Mouse (Mus musculus) adrenal gland, postnatal 4 days (tissue): ENCODE results near the gene Hist1h4m. TPM values are rescaled to one million over a fixed set of nuclear protein-coding genes. Genes with fewer than 3 reads are reported as not detected.
"Not testable (repeated sequence)": the region's sequence is repeated elsewhere in the genome, so short reads cannot be mapped to it uniquely, and the experiment has no call there.

ENCODE experiments used
- DNase-seq, 2 experiments: peaks; one replicate each; pipeline ENCODE4 v3.0.0; 2021 to 2022; ENCODE audit warnings: low spot score in 2 of 2, mixed read lengths in 2 of 2
- total RNA-seq, 2 experiments: library from RNA; stranded (reverse); gene quantifications; 2 replicates each; pipeline ENCODE4 v1.2.3; 2021

Gene Hist1h4m
- total RNA-seq, 2 experiments from 2014 or later, result 742 to 886 TPM

DNA sequence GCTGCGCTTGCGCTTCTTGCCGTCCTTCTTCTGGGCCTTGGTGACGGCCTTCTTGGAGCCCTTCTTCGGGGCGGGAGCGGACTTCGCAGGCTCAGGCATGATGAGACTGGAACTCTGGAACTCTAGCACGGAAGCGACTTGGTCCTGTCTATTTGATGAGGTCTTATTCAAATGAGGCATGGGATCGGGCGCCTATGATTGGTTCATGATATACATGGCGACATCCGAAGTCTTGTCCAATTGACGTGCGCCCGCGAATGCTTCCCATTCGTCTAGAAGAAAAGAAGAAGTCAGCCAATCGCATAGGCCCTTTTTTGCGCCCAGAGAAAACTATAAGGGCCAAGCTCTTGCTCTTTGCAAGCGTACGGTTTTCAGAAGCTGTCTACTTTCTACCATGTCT lies 1.5 kb upstream of the Hist1h4m start, which contains the start of the genes Hist1h2bq and Hist1h2ao:
Hist1h2bq (minus strand) TSS at position 125 of the 400 bp plus-strand sequence.
Hist1h2ao (plus strand) TSS at position 393 of the 400 bp plus-strand sequence.
- DNase-seq, result not testable (repeated sequence)

DNA sequence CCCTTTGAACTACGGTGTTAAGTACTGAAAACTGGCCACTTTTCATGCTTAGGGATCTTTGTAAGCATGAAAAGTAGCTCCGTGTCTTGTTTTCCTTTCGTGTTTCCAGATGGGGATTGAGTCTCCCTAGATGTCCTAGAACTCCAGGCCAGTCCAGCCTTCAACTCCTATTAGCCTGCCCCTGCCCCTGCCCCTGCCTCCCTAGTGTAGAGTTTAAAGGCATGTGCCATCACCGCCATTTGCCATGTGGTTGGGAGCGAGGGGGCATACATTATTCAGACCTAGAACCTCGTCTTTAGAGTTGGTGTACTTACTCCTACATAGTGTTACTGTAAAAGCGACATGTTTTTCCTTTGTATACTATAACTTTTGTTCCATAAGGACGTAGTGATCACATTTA lies 472 bp upstream of the Hist1h4m start:
- not testable (repeated sequence) for DNase-seq

DNA sequence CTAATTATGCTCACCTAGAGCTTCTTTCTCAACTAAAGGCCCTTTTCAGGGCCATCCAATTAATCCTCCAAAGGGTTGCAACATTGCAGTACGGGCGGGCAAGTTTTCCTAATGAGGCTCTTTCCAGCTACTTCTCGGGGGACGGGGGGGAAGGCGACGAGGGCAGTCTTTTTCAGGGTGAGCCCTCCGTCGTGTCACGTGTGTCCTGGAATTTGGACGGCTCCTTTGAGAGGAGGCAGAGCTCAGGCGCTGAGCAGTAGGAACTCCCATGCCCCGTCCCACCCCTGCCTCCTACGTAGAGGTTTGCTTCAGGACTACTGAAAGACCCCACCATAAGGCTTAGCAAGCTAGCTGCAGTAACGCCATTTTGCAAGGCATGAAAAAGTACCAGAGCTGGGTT lies 546 bp downstream of the Hist1h4m start:
- not testable (repeated sequence) for DNase-seq

DNA sequence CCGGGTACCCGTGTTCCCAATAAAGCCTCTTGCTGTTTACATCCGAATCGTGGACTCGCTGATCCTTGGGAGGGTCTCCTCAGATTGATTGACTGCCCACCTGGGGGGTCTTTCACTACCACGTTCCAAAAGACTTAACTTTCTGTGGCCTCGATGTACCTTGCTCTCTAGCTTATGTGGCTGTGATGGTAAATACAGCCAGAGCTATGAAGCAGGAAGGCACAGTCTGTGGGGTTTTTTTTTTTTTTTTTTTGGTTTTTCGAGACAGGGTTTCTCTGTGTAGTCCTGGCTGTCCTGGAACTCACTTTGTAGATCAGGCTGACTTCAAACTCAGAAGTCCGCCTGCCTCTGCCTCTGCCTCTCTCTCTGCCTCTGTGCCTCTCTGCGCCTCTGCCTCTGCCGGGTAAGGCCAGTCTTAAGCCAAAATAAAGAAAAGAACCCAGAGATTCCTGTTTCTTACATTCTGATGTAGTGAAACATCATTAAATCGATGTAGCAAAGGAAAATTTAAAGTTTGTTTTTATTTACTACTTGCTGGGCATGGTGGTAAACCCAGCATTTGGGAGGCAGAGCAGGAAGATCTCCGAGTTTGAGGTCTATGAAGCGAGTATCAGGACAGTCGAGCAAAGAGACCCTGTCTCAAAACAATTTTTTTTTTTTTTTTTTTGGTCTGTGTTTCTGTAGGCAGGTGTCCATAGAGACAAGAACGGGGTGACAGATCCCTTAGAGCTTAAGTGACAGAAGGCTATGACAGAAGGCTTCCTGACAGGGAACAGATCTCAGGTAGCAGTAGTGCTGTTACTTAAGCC lies 8.7 kb downstream of the Hist1h4m start:
- DNase-seq, result not testable (repeated sequence)

DNA sequence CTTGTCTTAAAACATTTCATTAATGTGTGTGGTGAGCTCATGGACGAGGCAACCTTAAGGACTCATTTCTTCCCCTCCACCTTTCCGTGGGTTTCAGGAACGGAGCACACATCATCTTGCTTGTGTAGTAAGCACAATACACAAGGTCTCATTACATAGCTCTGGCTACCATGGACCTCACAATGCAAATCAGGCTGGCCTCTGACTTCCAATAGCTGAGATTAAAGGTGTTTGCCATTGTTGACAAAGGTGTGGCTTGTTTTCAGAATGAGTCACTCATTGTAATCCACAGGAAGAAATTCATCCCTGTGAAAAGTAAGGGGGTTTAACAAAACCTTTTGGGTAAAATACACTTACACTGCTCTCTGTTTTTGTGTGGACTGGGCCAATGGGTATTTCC lies 17.0 kb downstream of the Hist1h4m start:
- DNase-seq, result no peak

DNA sequence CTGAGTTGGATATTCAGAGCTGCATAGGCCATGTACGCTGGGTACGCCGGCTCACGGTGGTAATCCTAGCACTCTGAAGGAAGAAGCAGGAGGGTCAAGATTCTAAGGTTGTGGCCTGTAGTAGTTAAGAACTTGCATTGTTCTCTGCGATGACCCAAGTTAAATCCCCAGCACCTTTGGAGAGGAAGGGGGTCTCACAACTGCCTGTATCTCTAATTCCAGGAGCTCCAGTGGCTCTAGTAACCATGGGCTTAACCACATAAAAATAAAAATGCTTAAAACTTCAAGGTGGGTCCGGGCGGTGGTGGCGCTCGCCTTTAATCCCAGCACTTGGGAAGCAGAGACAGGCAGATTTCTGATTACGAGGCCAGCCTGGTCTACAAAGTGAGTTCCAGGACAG lies 18.8 kb downstream of the Hist1h4m start:
- no peak for DNase-seq

DNA sequence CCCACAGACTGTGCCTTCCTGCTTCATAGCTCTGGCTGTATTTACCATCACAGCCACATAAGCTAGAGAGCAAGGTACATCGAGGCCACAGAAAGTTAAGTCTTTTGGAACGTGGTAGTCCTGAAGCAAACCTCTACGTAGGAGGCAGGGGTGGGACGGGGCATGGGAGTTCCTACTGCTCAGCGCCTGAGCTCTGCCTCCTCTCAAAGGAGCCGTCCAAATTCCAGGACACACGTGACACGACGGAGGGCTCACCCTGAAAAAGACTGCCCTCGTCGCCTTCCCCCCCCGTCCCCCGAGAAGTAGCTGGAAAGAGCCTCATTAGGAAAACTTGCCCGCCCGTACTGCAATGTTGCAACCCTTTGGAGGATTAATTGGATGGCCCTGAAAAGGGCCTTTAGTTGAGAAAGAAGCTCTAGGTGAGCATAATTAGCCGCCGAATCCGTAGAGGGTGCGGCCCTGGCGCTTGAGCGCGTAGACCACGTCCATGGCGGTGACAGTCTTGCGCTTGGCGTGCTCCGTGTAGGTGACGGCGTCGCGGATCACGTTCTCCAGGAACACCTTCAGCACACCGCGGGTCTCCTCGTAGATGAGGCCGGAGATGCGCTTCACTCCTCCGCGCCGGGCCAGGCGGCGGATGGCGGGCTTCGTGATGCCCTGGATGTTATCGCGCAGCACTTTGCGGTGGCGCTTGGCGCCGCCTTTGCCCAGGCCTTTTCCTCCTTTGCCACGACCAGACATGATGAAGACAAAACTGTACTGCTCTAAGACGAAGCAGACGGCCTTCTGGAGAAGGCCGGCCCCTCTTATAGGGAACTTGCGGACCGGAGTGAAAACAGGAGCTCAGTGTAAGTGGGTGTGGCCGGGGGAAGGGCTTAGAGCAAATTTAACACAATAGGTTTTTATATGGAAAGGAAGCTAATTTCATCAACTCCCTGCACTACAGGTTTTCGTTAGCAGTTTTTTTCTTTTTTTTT lies 20.2 kb downstream of the Hist1h4m start, which contains the start of gene Hist1h4n:
Hist1h4n (minus strand) TSS at position 779 of the 977 bp plus-strand sequence.
- not testable (repeated sequence) for DNase-seq

DNA sequence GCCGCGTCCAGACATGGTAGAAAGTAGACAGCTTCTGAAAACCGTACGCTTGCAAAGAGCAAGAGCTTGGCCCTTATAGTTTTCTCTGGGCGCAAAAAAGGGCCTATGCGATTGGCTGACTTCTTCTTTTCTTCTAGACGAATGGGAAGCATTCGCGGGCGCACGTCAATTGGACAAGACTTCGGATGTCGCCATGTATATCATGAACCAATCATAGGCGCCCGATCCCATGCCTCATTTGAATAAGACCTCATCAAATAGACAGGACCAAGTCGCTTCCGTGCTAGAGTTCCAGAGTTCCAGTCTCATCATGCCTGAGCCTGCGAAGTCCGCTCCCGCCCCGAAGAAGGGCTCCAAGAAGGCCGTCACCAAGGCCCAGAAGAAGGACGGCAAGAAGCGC lies 21.9 kb downstream of the Hist1h4m start, which contains the start of the genes Hist1h2ap and Hist1h2br:
Hist1h2ap (minus strand) TSS at position 47 of the 400 bp plus-strand sequence.
Hist1h2br (plus strand) TSS at position 283 of the 400 bp plus-strand sequence.
- DNase-seq, result not testable (repeated sequence)

DNA sequence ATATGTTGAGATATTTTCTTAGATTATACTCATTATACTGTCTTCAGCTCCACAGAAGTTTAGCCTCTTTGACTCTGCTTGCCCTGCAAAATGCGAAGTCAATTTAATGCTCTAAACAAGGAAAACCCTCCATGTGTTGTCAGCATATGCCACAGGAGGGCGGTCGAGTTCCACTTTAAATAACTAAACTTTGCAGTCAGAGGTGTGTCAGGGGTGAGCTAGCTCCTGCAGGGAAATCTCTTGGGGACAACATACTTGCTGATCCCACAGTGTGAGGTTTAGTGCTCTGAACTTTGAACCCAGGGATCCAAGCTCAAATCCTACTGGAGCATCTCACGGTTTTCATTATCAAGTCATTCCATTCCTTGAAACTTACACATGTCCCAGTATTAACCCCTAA lies 29.0 kb downstream of the Hist1h4m start:
- DNase-seq, result not testable (repeated sequence)

DNA sequence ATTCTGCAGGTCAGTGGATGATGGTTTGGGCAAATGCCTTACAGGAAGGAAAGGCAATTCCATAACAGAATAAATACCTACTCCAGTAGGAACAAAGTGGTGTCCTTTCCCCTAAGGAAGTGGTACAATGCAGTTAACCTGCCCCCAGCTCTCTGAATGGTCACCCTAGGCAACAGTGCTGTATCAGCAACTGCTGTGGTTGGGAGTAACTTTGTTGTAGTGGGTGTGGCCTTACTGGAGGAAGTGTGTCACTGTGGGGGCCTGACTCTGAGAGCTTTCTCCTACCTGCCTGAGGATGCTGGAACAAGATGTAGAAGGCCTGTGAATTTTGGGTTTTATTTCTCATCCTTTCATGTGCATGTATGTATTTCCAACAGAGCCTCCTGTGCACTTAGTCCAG lies 34.8 kb downstream of the Hist1h4m start:
- DNase-seq, result not testable (repeated sequence)

DNA sequence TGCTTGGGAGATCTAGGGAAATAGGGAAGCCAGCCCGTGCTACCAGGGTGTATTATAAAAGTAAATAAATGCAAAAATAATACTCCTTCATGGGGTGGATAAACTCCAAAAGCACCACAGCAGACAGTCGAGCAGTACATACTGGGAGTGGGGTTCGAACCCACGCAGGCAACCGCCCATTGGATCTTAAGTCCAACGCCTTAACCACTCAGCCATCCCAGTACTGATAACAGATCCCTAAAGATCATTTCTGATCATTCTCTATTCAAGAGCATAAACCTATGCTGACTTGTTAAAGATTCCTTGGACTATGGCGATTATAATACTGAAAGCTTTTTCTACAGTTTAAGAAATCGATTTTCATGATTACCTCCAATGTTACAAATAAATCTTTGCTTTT lies 36.3 kb downstream of the Hist1h4m start:
- DNase-seq, result no peak

DNA sequence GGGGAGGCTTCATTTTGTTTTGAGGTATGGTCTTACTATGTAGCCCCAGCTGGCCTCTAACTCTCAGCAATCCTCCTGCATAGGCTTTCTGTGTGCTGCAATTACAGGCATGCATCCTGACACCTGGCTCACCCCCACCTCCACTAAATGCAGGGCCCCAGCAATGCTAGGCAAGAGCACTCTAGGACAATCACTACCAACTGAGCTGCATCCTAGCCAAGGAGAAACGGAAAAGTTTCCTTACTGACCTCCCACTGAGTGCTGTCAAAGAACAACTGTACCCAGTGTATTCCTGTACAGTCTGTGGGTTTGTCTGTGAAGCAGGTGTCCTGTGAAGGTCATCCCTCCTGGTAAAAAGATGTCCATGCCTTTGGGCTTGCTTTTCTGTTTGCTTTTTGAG lies 39.1 kb downstream of the Hist1h4m start:
- not testable (repeated sequence) for DNase-seq

DNA sequence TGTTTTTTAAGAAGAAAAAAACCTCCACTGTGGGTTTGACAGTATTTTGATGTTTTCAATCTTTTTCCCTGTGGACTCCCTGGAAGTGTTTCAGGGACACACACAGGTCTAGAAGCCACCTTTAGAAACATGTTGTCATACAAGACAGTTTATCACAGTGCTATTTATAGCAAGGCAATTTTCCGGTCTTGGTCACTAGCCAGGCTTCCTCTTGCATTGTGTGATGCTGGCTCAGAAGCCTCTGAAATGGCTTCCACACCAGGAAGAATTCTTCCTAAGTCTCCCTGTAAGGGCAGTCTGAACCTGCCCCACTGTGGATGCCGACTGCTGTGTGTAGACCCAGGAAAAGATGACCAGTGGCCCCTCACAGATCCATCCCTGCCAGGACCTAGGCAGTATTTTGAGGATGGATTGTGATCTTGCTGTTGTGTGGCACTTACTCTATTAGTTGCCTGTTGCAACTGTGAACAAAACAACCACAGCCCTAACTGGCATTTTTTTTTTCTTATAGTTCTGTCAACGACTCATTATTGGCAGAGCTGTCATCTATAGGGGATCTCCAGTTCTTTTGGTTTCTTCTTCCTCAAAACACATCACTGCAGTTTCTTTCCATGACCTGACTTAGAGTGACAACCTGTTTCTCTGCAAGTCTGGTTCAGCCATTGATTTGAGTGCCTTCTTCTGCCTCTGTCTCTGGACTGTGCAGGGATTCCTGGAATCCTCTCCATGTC lies 40.8 kb downstream of the Hist1h4m start:
- no peak for DNase-seq

DNA sequence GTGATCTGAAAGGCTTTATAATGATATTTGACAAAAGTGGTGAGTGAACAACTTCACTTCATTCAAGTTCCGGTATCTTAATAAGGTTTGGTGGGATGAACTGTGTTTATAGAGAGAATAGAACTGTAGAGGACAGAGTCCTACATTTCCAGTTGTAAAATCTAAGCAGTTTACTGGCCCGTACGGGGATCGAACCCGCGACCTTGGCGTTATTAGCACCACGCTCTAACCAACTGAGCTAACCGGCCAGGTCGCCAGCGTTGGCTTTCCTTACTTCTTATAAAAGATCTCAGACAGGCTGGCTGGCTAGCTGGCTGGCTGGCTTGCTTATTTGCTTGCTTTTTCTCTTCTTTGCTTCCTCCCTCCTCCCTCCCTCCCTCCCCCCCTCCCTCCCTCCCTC lies 43.6 kb downstream of the Hist1h4m start:
- no peak for DNase-seq

DNA sequence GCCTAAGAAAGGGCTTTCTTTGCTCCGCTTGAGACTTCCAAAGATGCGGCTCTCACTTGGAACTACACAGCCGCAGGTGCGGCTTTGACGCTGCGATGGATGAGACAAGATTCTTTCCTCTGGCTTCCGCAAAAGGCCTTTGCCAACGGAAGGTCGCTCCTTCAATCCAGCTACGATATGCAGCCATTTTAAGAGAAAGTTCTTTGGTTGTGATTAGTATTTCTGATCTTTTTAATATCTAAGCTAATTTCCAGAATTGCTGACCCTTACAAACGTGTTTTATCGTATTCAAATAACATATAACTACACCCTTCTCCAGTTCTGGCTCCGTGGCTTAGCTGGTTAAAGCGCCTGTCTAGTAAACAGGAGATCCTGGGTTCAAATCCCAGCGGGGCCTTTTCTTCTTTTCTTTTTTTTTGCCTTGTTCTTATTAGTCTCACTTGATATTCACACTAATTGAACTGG lies 44.2 kb downstream of the Hist1h4m start:
- DNase-seq, result no peak

DNA sequence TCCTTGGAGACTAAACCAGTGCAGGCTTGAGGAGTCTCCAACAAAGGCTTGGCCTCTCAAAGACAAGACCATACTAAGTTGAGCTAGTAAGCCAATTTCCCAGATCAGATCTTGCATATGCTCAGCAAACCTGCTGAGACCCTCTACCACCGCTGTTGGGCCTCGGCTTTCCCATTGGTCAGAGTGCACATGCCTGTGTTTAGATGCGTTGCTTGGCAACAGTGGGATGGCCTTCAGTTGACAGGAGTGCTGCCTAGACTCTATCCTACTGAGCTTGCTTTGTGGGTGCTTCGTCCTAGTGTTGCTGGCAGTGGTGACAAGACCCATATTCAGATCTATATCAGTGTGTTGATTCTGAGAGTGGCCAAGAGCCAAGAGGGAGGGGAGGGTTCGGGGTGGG lies 50.1 kb downstream of the Hist1h4m start:
- DNase-seq, result no peak
